Mouse (Mus musculus) stomach, embryonic 14.5 days (tissue): ENCODE data around the gene Olfr1200. TPM values are rescaled to one million over a fixed set of nuclear protein-coding genes. Genes with fewer than 3 reads are reported as not detected.

Experiments
- polyA plus RNA-seq: library from polyadenylated mRNA; unstranded; fragments of >200 nt; fragmentation: Nextera tagmentation; extraction: Ambion mirVana; gene quantifications from 2 replicates; pipeline ENCODE4 v1.2.1, GENCODE M21; 2014

The Olfr1200 gene
- polyA plus RNA-seq, 1 experiment from 2014 or later, result not detected

Other genes starting within 250 kb of the Olfr1200 start
- gene Olfr1188, start 213.6 kb downstream of the Olfr1200 start, polyA plus RNA-seq, result not detected in 2 replicates
- gene Olfr1189, start 184.0 kb downstream of the Olfr1200 start, polyA plus RNA-seq, result not detected in 2 replicates
- gene Olfr1191-ps1, start 129.9 kb downstream of the Olfr1200 start, polyA plus RNA-seq, result not detected in 2 replicates
- gene Olfr1192-ps1, start 122.0 kb downstream of the Olfr1200 start, polyA plus RNA-seq, result not detected in 2 replicates
- not detected in 2 replicates for gene Olfr1193, start 94.9 kb downstream of the Olfr1200 start, polyA plus RNA-seq
- not detected in 2 replicates for gene Olfr1195, start 81.3 kb downstream of the Olfr1200 start, polyA plus RNA-seq
- not detected in 2 replicates for gene Olfr1196, start 65.9 kb downstream of the Olfr1200 start, polyA plus RNA-seq
- not detected in 2 replicates for gene Olfr1197, start 38.1 kb downstream of the Olfr1200 start, polyA plus RNA-seq
- not detected in 2 replicates for gene Olfr1198, start 19.1 kb downstream of the Olfr1200 start, polyA plus RNA-seq
- not detected in 2 replicates for gene Olfr1199, start 10.0 kb downstream of the Olfr1200 start, polyA plus RNA-seq
- not detected in 2 replicates for gene Olfr1201, start 22.5 kb upstream of the Olfr1200 start, polyA plus RNA-seq
- not detected in 2 replicates for gene Olfr1202, start 44.0 kb upstream of the Olfr1200 start, polyA plus RNA-seq
- not detected in 2 replicates for gene Olfr1205, start 59.2 kb upstream of the Olfr1200 start, polyA plus RNA-seq
- not detected in 2 replicates for gene Olfr1204, start 78.8 kb upstream of the Olfr1200 start, polyA plus RNA-seq
- not detected in 2 replicates for gene Olfr1206, start 92.7 kb upstream of the Olfr1200 start, polyA plus RNA-seq
- not detected in 2 replicates for gene Olfr1208, start 131.8 kb upstream of the Olfr1200 start, polyA plus RNA-seq
- gene Olfr1209, start 144.7 kb upstream of the Olfr1200 start, polyA plus RNA-seq, result not detected in 2 replicates
- not detected in 2 replicates for gene Olfr1211, start 167.6 kb upstream of the Olfr1200 start, polyA plus RNA-seq
- not detected in 2 replicates for gene Olfr1212, start 183.5 kb upstream of the Olfr1200 start, polyA plus RNA-seq
- not detected in 2 replicates for gene Gm13762, start 209.8 kb upstream of the Olfr1200 start, polyA plus RNA-seq
- not detected in 2 replicates for gene Olfr1214, start 222.2 kb upstream of the Olfr1200 start, polyA plus RNA-seq
- not detected in 2 replicates for gene Olfr1215, start 236.5 kb upstream of the Olfr1200 start, polyA plus RNA-seq
- not detected in 2 replicates for gene Olfr1216, start 247.9 kb upstream of the Olfr1200 start, polyA plus RNA-seq